Mouse (Mus musculus) limb, embryonic 15.5 days (tissue): ENCODE measurements around the gene Olfr214. TPM values are rescaled to one million over a fixed set of nuclear protein-coding genes. Genes with fewer than 3 reads are reported as not detected.
"Not testable (repeated sequence)": the region's sequence is repeated elsewhere in the genome, so short reads cannot be mapped to it uniquely, and the experiment has no call there.

ENCODE experiments used
- ATAC-seq: fragments of 200-750 bp; cut with Nextera tagmentation; 2 replicates; pipeline ENCODE4 v1.8.0; 2017; ENCODE audit warnings: low read depth, moderate TSS enrichment; ENCODE audit not compliant: insufficient number of reproducible peaks, low FRiP score, low TSS enrichment
- H3K27ac ChIP-seq: fragments of 300-500 bp; sonication (generic); 2 replicates; pipeline ENCODE4 v1.5.1; 2015; ENCODE audit warnings: moderate library complexity, mild to moderate bottlenecking, inconsistent platforms
- H3K27me3 ChIP-seq: fragments of 300-500 bp; sonication (generic); 2 replicates; pipeline ENCODE4 v1.6.1; 2015; ENCODE audit warnings: inconsistent platforms
- H3K36me3 ChIP-seq: fragments of 300-500 bp; sonication (generic); 2 replicates; pipeline ENCODE4 v1.6.1; 2015; ENCODE audit warnings: inconsistent platforms
- H3K4me1 ChIP-seq: fragments of 300-500 bp; sonication (generic); 2 replicates; pipeline ENCODE4 v1.6.1; 2015; ENCODE audit warnings: inconsistent platforms
- H3K4me2 ChIP-seq: fragments of 300-500 bp; sonication (generic); 2 replicates; pipeline ENCODE4 v1.6.1; 2015; ENCODE audit warnings: mild to moderate bottlenecking, inconsistent platforms
- H3K4me3 ChIP-seq: fragments of 300-500 bp; sonication (generic); 2 replicates; pipeline ENCODE4 v1.5.1; 2015; ENCODE audit warnings: mild to moderate bottlenecking, inconsistent platforms
- H3K9ac ChIP-seq: fragments of 300-500 bp; sonication (generic); 2 replicates; pipeline ENCODE4 v1.6.1; 2015; ENCODE audit warnings: inconsistent platforms
- H3K9me3 ChIP-seq: fragments of 300-500 bp; sonication (generic); 2 replicates; pipeline ENCODE4 v1.6.1; 2016; ENCODE audit warnings: inconsistent platforms
- WGBS: fragments of 180-500 bp; shearing (Covaris S2); methylation state at CpG from one replicate; pipeline ENCODE4 v1.1.7; 2015; 5-methylcytosine and 5-hydroxymethylcytosine counted together
- polyA plus RNA-seq: library from polyadenylated mRNA; unstranded; fragments of >200 nt; fragmentation: Nextera tagmentation; extraction: Ambion mirVana; gene quantifications from 2 replicates; pipeline ENCODE4 v1.2.1, GENCODE M21; 2015

Olfr214 gene
- polyA plus RNA-seq = not detected in 2 replicates

- H3K27me3 ChIP-seq = no peaks in the 10 kb centered on the region
Measured at GRCm38 (mm10) chr6:116553935-116554334, at the start of gene Olfr214. Gene Olfr214, plus strand, starts transcription at chr6:116554235.

GRCm38 (mm10) chr6:116506302-116507003, 47.6 kb upstream of the Olfr214 start, which contains the start of gene Olfr212:
Gene Olfr212, plus strand, starts transcription at chr6:116506516.
- 90% methylated on average over 20 of the region's 20 CpGs for WGBS
- H3K27ac ChIP-seq, H3K4me3 ChIP-seq, H3K9me3 ChIP-seq, H3K4me1 ChIP-seq, ATAC-seq, H3K27me3 ChIP-seq, H3K4me2 ChIP-seq, H3K36me3 ChIP-seq, H3K9ac ChIP-seq: not testable (repeated sequence)

More at GRCm38 (mm10) chr6:116553935-116554334, at the start of gene Olfr214:
- no peak within 1 kb of the TSS for H3K4me3 ChIP-seq
- 56% methylated on average over 1 of the region's 1 CpGs for WGBS
- H3K27ac ChIP-seq = no peak within 1 kb of the TSS
- no peak within 1 kb of the TSS for H3K4me2 ChIP-seq
- no peaks in the 10 kb centered on the region for H3K9me3 ChIP-seq
- ATAC-seq = no peak
- H3K36me3 ChIP-seq = no peaks in the 10 kb centered on the region
- H3K4me1 ChIP-seq = no peaks in the 10 kb centered on the region
- no peak within 1 kb of the TSS for H3K9ac ChIP-seq

GRCm38 (mm10) chr6:116514832-116515231, 39.2 kb upstream of the Olfr214 start:
- Histone ChIP-seq H3K36me3 (no peaks in the 10 kb centered on the region), H3K9ac (no peak overlapping the region), H3K27ac (no peak overlapping the region), H3K9me3 (no peaks in the 10 kb centered on the region), H3K4me3 (no peak overlapping the region), H3K4me1 (no peaks in the 10 kb centered on the region), H3K27me3 (no peaks in the 10 kb centered on the region), H3K4me2 (no peak overlapping the region)
- no peak for ATAC-seq

- no peak within 1 kb of the TSS for H3K9ac ChIP-seq
- no peak within 1 kb of the TSS for H3K4me3 ChIP-seq
- WGBS = 73% methylated on average over 1 of the region's 1 CpGs
- H3K36me3 ChIP-seq = no peaks in the 10 kb centered on the region
- ATAC-seq = no peak
- no peak within 1 kb of the TSS for H3K27ac ChIP-seq
- no peaks in the 10 kb centered on the region for H3K4me1 ChIP-seq
- no peak within 1 kb of the TSS for H3K4me2 ChIP-seq
- no peaks in the 10 kb centered on the region for H3K9me3 ChIP-seq
- no peaks in the 10 kb centered on the region for H3K27me3 ChIP-seq
Measured at GRCm38 (mm10) chr6:116538156-116538555, 15.9 kb upstream of the Olfr214 start, which contains the start of gene Olfr213. Gene Olfr213, plus strand, starts transcription at chr6:116538456.

DNA sequence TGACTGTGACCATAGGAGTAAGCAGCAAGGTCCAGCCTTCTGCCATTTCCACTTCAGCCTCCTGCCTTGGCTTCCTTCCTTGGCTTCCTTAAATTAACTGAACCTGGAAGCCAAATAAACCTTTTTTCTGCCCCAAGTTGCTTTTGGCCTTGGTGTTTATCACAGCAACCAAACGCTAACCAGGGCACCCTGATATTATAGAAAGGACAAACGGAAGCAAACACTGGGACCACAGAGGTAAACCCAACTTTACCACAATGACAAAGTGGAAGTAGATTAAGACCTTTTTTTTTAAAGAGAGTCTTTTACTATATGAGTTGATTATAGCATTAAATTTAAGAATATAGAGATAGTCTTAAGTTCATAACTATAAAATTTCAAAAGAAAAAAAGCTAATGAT, 11.5 kb upstream of the Olfr214 start:
- H3K4me2 ChIP-seq = no peak overlapping the region
- H3K27ac ChIP-seq = no peak overlapping the region
- H3K36me3 ChIP-seq = no peaks in the 10 kb centered on the region
- no peaks in the 10 kb centered on the region for H3K4me1 ChIP-seq
- no peaks in the 10 kb centered on the region for H3K27me3 ChIP-seq
- H3K4me3 ChIP-seq = no peak overlapping the region
- ATAC-seq = no peak
- H3K9ac ChIP-seq = no peak overlapping the region
- 81% methylated on average over 2 of the region's 2 CpGs for WGBS
- no peaks in the 10 kb centered on the region for H3K9me3 ChIP-seq

GRCm38 (mm10) chr6:116550841-116551240, 3.2 kb upstream of the Olfr214 start, which contains the start of gene Gm5580:
Gene Gm5580, plus strand, starts transcription at chr6:116551141.
- H3K4me1 ChIP-seq, H3K36me3 ChIP-seq, H3K9me3 ChIP-seq, H3K27me3 ChIP-seq, H3K9ac ChIP-seq, ATAC-seq, H3K27ac ChIP-seq, H3K4me2 ChIP-seq, H3K4me3 ChIP-seq: not testable (repeated sequence)
- WGBS = 97% methylated on average over 11 of the region's 11 CpGs

DNA sequence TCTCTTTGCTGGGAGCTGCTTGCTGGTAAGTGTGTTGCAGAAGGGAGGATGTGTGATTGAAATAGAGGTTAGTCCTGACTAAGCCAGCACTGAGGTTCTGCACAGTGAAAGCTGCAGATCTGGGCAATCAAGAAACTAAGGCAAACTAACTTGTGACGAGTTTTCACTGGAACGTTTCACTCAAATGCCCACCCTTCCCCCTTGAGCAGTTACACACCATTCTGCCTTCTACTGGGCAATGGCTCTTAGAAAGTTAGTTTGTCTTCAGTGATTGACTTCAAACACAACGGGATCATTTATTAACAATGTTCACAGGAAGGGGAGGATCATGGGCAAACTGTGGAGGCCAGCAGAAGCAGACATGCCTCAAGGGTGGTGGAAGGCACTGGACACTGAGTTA, 917 bp downstream of the Olfr214 start:
- Histone ChIP-seq H3K4me3 (no peak overlapping the region), H3K9me3 (no peaks in the 10 kb centered on the region), H3K27me3 (no peaks in the 10 kb centered on the region), H3K27ac (no peak overlapping the region), H3K4me2 (no peak overlapping the region), H3K36me3 (no peaks in the 10 kb centered on the region), H3K9ac (no peak overlapping the region), H3K4me1 (no peaks in the 10 kb centered on the region)
- WGBS = 69% methylated on average over 3 of the region's 3 CpGs
- ATAC-seq = no peak

GRCm38 (mm10) chr6:116569834-116570233, 15.8 kb downstream of the Olfr214 start:
- no peaks in the 10 kb centered on the region for H3K27me3 ChIP-seq
- H3K4me2 ChIP-seq = no peak overlapping the region
- H3K9ac ChIP-seq = no peak overlapping the region
- ATAC-seq = no peak
- no peaks in the 10 kb centered on the region for H3K36me3 ChIP-seq
- H3K4me1 ChIP-seq = no peaks in the 10 kb centered on the region
- no peaks in the 10 kb centered on the region for H3K9me3 ChIP-seq
- 32% methylated on average over 3 of the region's 3 CpGs for WGBS
- no peak overlapping the region for H3K27ac ChIP-seq
- no peak overlapping the region for H3K4me3 ChIP-seq

DNA sequence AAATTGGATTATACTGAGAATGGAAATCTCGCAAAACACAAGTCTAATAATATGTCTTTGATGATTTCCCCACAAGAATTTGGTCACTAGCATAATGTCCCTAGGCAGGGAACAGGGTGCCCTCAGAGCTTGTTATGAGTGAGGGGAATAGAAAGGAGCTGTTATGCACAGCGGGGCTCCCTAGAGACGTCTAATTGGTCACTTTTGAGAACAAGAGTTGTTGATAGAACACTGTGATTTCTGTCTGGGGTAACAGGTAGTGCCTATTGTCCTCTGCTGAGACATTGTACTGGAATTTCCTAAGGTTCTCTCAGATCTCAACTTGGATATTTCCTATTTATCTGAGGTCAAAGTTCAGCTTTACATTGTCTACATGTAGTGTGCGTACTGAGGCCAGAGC, 30.1 kb downstream of the Olfr214 start, which contains the start of gene Olfr215:
Gene Olfr215 (minus strand): TSS at position 101 of the 400 bp plus-strand sequence.
- Histone ChIP-seq H3K4me1 (no peaks in the 10 kb centered on the region), H3K9me3 (no peaks in the 10 kb centered on the region), H3K4me2 (no peak within 1 kb of the TSS), H3K27me3 (no peaks in the 10 kb centered on the region), H3K9ac (no peak within 1 kb of the TSS), H3K27ac (no peak within 1 kb of the TSS), H3K36me3 (no peaks in the 10 kb centered on the region), H3K4me3 (no peak within 1 kb of the TSS)
- 70% methylated on average over 4 of the region's 4 CpGs for whole genome bisulfite sequencing
- ATAC-seq = no peak

DNA sequence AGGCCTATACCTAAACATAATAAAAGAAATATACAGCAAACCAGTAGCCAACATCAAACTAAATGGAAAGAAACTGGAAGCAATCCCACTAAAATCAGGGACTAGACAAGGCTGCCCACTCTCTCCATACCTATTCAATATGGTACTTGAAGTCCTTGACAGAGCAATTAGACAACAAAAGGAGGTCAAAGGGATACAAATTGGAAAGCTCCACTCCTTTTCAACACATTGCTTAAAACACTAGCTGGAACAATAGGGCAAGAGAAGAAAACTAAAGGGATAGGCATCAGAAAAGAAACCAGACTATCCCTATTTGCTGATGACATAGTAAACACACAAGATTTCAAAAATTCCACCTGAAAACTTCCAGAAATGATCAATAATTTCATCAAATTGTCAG, 46.9 kb downstream of the Olfr214 start:
- not testable (repeated sequence) for H3K4me3 ChIP-seq, H3K36me3 ChIP-seq, H3K27ac ChIP-seq, H3K27me3 ChIP-seq, ATAC-seq, H3K9me3 ChIP-seq, H3K9ac ChIP-seq, H3K4me1 ChIP-seq, H3K4me2 ChIP-seq

DNA sequence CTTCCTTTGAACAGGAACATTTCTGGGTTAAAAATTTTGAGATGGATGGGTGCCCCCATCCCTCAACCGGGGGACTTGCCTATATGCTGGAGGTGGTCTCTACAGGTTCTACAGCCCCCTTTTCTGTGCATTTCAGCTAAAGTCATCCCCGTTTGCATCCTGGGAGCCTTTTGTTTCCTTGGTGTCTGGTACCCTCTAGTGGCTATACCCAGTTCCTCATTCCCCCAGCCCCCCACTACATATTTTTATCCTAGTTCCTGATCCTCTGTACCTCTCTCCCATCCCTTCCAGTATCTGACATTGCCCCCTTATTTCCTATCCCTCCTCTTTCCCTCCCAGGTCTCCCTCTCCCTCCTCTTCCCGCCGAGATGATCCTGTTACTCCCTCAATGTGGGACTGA, 53.2 kb downstream of the Olfr214 start:
- Histone ChIP-seq H3K36me3 (no peaks in the 10 kb centered on the region), H3K27ac (no peak overlapping the region), H3K9me3 (no peaks in the 10 kb centered on the region), H3K4me3 (no peak overlapping the region), H3K4me1 (no peaks in the 10 kb centered on the region), H3K27me3 (no peaks in the 10 kb centered on the region), H3K4me2 (no peak overlapping the region), H3K9ac (no peak overlapping the region)
- WGBS = 36% methylated on average over 4 of the region's 4 CpGs
- no peak for ATAC-seq
